Mouse (Mus musculus) frontal cortex, postnatal 10 days (tissue): ENCODE results near the gene Lpcat1.
A peak's percentile ranks its signal among the peaks of the same experiment; 100 is the strongest.

Source experiments
- DNase-seq, 2 experiments: peaks; one replicate each; pipeline ENCODE4 v3.0.0; 2022; ENCODE audit warnings: low spot score in 2 of 2, mixed read lengths in 1 of 2

Gene Lpcat1

DNA sequence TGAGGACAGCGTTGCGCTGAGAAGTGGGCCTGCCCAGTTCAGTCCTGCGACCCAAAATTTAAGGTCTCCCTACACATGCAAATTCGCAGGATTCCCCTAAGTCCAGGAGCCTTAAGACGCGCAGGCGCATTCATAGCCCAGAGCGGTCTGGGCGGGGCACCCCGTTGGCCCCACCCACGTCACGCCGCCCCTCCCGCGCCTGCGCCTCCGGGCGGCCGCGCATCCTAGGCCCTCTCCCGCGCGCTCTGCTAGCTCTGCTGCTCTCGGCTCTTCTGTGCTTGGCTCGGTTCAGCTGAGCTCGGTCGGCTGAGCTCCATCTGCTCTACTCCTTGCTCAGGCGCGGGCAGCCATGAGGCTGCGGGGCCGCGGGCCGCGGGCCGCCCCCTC is at the start of gene Lpcat1:
Gene Lpcat1 (plus strand): TSS at position 164 of the 387 bp plus-strand sequence.
- DNase-seq: peak; percentile 81 to 86

DNA sequence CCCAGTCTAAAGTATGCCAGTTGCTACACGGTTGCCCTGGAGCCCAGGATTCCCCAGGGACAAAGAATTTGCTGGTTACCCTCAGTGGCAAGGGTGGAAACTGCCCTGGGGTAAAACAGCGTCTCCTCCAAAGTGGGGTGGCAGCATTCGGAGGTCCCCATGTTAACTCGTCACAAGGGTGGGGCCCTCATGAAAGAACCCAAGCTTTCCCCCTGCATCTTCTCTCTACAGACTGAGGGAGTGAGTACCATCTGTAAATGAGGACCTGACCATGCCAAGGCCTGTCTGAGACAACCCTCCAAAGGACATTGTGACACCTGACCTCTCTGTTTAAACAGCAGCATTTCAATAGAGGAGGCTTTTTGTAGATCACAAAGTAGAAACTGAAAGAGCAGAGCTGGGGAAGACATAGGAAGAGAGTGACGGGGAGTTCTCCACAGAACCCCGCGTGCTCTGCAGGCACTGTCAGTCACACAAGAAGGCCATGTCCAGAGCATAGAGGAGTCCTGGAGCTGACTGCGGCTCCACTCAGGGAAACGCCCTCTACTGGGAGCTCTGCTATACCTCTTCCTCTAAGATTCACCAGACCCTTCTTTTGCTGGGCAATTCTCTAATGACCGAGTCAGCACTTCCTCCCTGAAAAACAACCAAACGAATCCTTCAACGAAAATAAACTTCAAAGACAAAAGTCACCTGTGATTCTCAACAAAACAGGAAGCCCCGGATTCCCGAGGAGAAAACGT is 49.3 kb upstream of the Lpcat1 start:
- DNase-seq: no peak

- DNase-seq: no peak
These were observed 48.7 kb upstream of the Lpcat1 start for GRCm38 (mm10) chr13:73418297-73418696.

- DNase-seq: no peak
These were observed 47.8 kb upstream of the Lpcat1 start for GRCm38 (mm10) chr13:73419244-73419643.

DNA sequence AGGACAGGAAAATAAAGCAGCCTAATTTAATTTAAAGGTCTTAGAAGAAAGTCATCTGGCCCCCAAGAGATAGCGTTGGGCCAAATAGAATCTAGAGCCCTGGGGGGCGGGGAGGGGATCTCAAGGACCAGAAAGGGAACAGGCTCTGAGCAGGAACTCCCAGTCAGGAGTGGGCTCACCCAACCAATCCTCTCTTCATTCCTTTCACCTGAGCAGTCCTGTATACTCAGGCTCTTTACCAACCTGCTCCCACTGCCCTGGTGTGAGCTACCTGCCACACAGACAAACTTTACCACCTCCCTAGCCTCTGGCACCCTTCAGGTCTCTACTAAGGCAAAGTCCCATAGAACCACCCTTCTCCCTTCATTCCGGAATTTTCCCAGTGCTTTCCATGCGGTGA is 44.0 kb upstream of the Lpcat1 start:
- DNase-seq: no peak

DNA sequence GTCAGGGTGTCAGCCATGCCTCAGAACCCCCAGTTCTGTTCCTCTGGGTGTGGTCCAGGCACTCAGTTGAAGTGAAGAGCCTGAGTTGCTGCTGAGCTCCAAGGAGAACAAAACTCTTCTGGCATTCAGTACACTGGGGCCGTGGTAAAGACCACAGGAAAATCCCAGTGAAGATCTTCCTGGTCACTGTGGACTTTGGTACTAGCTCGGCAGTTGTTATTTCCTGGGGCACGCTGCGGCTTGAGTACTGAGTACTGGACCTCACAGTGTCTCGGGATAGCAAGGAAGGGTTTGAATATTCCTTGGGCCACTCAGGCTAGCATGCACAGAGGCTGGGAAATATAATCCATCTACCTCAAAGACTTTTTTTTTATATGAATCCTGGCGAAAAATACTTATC is 42.0 kb upstream of the Lpcat1 start:
- no peak for DNase-seq

DNA sequence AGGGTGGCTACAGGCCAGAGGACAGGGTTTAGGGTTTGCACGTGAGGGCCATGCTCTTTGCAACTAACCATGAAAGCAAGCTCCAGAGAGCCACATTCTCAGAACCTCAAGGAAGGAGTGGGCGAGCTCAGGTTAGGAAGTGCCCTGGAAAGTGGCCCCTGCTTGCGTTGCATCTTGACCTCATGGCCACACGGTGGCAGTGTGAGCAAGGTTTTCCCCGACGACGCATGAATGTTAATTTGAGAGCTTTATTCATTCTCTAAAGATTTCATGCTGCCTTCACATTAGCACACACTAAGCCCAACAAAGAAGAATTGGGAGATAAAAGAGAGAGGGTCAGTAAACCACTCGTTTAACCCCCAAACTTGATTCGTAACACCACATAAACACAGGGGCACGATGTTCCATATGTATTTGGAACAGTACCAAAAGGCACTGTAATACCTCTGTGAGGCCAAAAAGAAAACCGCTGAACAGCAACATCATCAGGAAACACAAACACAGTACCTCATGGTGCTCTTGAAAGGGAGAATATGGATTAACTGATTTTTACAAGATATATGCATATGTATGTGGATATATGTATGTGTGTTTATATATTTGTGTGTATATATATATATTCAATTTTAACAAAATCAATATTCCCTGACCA is 41.0 kb upstream of the Lpcat1 start:
- DNase-seq: peak; percentile 34 to 72

GRCm38 (mm10) chr13:73426587-73426986 is 40.4 kb upstream of the Lpcat1 start:
- DNase-seq: no peak

- no peak for DNase-seq
These were observed 37.2 kb upstream of the Lpcat1 start for GRCm38 (mm10) chr13:73429605-73430321.

- DNase-seq: no peak
These were observed 34.4 kb upstream of the Lpcat1 start for GRCm38 (mm10) chr13:73432466-73433149.

DNA sequence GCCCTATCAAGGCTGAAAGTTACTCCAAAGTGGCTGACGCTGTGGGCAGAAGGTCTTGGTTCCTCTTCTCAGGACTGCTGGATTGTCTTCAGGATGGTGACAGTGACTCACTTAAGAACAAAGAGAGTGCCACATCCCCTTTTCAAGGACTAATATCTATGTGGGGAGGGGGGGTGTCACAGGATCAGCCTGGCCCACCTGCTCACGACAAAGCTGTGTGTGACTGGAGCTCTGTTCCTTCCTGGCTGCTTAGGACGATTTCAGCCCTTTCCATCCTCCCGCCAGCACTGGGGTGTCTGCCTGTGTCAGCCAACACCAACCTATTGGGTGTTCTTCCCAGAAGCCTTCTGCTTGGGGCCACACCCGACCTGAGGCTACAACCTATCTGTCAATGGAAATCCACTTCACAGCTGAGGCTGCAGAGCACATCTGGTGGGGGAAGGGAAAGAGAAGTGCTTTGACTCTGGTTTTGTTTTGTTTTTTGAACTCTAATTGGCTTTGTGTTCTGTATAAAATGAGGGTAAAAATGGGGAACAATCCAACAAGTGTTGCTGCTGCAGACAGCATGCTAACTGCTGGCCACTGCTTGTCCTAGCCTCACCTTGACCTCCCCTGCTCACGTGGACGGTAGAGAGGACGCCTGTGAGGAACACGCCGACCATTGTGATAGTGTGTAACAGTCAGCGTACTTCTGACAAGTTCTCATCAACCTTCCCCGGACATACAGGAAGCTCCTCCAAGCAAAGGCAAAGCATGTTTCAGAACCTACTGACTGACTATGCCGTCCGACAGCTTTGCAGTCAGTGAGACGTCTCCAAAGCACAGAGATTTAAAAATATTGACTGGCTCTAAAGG is 33.1 kb upstream of the Lpcat1 start:
- DNase-seq: no peak

GRCm38 (mm10) chr13:73434687-73435086 is 32.3 kb upstream of the Lpcat1 start:
- no peak for DNase-seq

DNA sequence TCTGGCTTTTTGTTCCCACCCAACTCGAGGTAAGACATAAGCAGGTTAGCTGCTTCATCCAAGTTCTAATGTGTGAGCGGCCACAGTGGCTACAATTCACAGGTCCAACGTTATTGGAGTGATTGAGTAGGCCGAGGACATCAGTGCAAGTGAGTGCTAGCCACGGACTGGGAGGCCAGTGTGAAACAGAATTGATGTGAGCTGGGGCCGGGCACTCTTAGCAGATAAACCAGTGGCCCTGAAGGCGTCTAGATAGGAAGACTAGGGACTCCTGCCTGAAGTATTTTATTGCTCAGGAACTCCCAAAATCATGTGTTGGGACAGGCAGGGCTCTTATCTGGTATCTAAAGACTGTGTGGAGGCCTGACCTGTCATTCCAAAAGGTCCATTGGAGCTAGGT is 31.3 kb upstream of the Lpcat1 start:
- DNase-seq: no peak

DNA sequence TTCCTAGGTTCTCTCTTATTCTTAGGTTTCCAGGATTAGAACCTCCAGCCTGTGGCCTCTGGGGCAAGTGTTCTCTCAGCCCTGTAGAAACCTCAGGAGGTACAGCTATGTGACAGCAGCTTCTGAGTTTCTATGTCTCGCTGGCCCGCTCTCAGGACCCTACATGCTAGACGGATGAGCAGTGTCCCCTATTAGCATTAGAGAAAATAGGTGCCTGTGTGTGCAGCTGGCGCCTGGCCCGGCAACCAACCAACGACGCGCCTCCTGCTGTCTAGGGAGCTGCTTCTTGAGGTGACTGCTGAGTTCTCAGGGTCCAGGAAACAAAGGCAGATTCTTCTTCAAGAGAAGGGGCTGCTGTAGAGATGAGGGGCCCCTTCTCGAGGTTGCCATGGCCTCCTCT is 27.9 kb upstream of the Lpcat1 start:
- no peak for DNase-seq

DNA sequence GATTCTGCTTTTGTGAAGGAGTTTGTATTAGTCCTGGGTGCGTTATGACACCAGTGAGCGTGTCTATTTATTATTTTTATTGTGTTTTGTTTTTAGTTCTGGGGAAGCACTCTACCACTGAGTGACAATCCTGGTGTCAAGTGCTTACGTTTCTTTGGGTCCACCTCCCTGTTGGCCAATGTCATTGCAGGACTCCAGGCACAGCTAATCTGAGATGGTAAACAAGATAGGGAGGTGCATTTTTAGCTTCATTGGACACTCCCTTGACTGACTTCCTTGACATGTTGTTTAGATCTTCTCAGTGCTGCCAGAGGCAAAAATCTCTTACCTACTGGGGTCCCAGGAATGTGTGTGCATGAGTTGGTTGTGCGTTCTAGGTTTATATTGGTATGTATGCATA is 26.0 kb upstream of the Lpcat1 start:
- no peak for DNase-seq

DNA sequence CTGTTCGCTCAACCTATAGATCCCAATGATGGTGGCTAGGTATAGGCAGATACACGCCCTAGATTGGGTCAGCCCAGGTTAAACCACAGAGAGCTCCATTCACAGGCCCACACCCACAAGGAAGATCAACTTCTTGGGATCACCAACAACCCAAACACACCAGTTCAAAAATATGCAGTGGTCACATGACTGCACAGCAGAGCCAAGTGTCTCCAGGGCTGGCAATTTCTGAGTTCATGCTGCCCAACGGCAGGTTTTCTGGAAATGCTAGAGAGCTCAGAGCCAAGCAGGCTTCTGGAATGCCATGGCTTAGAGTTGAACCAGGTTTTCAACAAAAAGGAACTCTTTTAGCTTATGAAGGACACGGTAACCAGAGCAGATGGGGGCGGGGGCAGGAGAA is 25.3 kb upstream of the Lpcat1 start:
- no peak for DNase-seq

DNA sequence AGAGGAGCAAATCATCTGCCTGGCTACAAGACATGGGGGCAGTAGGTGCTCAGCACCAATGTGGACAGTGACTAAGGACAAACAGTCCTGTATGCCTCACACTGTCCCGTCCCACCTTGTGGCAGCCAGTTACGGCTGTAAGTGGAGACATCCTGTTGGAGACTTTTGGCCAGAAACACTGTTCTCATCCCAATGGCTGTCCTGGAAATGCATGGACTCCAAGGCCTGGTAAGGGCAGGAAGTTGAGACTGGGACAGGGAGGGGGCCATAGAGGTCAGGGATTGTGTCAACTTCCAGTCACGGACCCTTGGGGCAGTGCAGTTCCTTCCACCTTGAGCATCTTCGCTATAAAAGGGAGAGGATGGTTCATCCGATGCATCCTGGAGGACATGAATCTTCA is 24.6 kb upstream of the Lpcat1 start:
- DNase-seq: no peak

DNA sequence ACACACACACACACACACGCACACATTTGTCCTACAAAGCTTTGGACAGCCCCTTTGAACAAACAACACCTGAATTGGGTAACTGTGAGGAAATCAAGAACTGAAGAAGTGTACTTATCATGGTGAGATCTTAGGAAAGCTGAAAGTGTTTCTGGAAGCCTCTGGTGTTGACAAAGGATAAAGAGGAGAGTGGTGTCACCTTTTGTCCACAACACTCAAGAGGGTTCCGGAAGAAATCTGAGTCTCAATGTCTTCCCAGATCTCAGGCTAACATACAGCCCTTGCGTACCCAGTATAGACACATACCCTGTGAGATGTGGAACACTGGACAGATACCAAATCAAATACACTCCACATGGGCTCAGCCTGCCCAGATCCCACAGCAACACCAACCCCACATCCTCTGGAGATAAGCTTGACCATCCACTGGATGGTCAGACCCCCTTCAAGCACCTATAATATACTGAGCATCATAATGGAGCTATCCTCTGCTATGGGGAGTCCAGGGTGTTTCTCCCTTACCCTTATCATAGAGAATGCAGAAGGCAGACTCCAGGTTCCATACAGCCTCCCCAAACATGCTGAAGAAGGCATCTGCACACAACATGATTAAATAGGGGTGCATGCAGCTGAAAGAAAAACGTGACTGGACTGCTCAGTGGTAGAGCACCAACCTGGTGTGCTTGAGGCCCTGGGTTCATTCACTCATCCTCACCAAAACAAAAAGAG is 23.7 kb upstream of the Lpcat1 start:
- DNase-seq: no peak

- DNase-seq: no peak
These were observed 21.9 kb upstream of the Lpcat1 start for GRCm38 (mm10) chr13:73445087-73445486.

- no peak for DNase-seq
These were observed 20.9 kb upstream of the Lpcat1 start for GRCm38 (mm10) chr13:73446076-73446475.

GRCm38 (mm10) chr13:73446494-73446893 is 20.5 kb upstream of the Lpcat1 start:
- no peak for DNase-seq
